Mouse (Mus musculus) olfactory bulb, adult 2 months (tissue): ENCODE measurements around the gene Fam71b.

Source experiments
- CTCF ChIP-seq: fragments of 200-500 bp; IDR thresholded peaks from 2 replicates; pipeline ENCODE4 v1.5.1; 2012; ENCODE audit warnings: low read depth, mild to moderate bottlenecking, low read length, moderate library complexity; ENCODE audit not compliant: insufficient read depth
- POLR2A ChIP-seq: fragments of 200-500 bp; IDR thresholded peaks from 2 replicates; pipeline ENCODE4 v1.6.1; 2012; ENCODE audit warnings: mild to moderate bottlenecking, low read depth, low read length, moderate library complexity; ENCODE audit not compliant: insufficient read depth

DNA sequence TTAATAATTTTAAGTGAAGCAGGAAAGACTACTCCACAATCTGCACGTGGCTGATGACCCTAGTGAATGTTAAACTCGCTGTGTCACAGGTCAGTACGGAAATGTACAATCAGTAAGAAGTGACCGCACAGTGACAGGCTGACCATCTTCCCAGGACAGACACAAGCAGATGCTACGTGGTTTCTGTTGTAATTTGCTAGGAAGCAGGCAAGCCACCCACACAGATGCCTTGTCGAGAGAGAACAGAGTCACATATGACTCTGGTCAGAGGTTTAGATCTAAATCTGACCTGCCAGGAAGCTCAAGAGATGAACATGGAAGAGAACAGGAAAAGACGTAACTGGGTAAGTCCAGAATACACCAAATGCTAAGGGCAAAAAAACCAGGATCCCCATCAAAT is 3.5 kb upstream of the Fam71b start:
- TF ChIP-seq POLR2A (no peak), CTCF (no peak)
